Mouse (Mus musculus): ENCODE results near the gene Zfp697.
"Not testable (repeated sequence)": the region's sequence is repeated elsewhere in the genome, so short reads cannot be mapped to it uniquely, and the experiment has no call there.

GRCm38 (mm10) chr3:98524978-98525377 lies 142.7 kb downstream of the Zfp697 start:
- not testable (repeated sequence) for TF ChIP-seq POLR2A, CTCF (IDR thresholded peaks at IDR 0.05; ENCODE audit: insufficient read depth, low read depth, low read length)

Data from olfactory bulb, adult 2 months (tissue).